Mouse (Mus musculus) left cerebral cortex, postnatal 10 days (tissue): ENCODE measurements around the gene Mustn1. TPM values are rescaled to one million over a fixed set of nuclear protein-coding genes. Genes with fewer than 3 reads are reported as not detected.

Source experiments
- DNase-seq, 2 experiments: peaks; one replicate each; pipeline ENCODE4 v3.0.0; 2021 to 2022; ENCODE audit warnings: low spot score in 2 of 2, mixed read lengths in 1 of 2; ENCODE audit errors: extremely low spot score in 1 of 2
- intact Hi-C: fragments of 180-260 bp; cut with DNase I; formaldehyde crosslinking; loops from one replicate; pipeline ENCODE4 v1.15.1; 2025
- total RNA-seq, 2 experiments: library from RNA; stranded (reverse); gene quantifications; 2 replicates each; pipeline ENCODE4 v1.2.3; 2021

Mustn1 gene
- total RNA-seq, 2 experiments from 2014 or later = 2.2 to 2.8 TPM

- peak in 1 of 2 experiments; percentile 26 for DNase-seq
Measured at GRCm38 (mm10) chr14:30922053-30922670, 43.2 kb downstream of the Mustn1 start.

GRCm38 (mm10) chr14:30923375-30924105, 44.5 kb downstream of the Mustn1 start, which contains the start of gene Itih3:
Gene Itih3, minus strand, starts transcription at chr14:30923760.
- intact Hi-C loops = no loop called here

More at GRCm38 (mm10) chr14:30922053-30922670, 43.2 kb downstream of the Mustn1 start:
- intact Hi-C loops = no loop called here

GRCm38 (mm10) chr14:30925492-30925891, 46.5 kb downstream of the Mustn1 start:
- DNase-seq = no peak
- intact Hi-C loops = no loop called here

More at GRCm38 (mm10) chr14:30923375-30924105, 44.5 kb downstream of the Mustn1 start, which contains the start of gene Itih3:
- DNase-seq = peak; percentile 31 to 36

DNA sequence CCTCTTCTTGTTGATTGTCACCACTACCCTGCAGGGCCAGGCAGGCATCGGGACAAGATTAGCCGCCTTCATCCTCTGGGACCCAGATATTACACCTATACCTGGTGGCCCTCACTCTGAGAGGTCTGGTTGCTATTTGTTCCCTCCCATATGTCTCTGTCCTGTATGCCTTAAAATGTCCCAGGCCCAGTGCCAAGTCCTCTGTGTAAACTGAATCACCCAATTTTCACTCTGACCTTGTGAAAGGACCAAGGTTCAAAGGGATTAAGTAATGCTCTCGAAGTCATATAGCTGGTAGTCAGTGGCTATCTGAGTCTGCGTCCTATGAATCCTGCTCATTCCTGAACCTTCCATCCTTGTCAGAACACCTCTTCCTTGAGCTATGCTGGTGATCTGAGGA, 51.4 kb downstream of the Mustn1 start:
- no peak for DNase-seq
- intact Hi-C loops = no loop called here

Other genes with a start within 250 kb of the Mustn1 start
- gene Rft1, start 224.8 kb upstream of the Mustn1 start, total RNA-seq = 10 to 100 TPM; 11.0 to 12.0 TPM
- 10 to 100 TPM; 26.7 TPM for gene Sfmbt1, start 164.4 kb upstream of the Mustn1 start, total RNA-seq
- gene Tmem110, start 53.6 kb upstream of the Mustn1 start, total RNA-seq = 10 to 100 TPM; 22.6 to 24.3 TPM
- under 1 TPM in 1 of 2 experiments, not detected in 1; 0.32 TPM for gene Itih4, start 7.3 kb downstream of the Mustn1 start, total RNA-seq
- gene Itih3, start 44.6 kb downstream of the Mustn1 start, total RNA-seq = 1 to 10 TPM; 6.3 to 7.6 TPM
- not detected for gene Itih1, start 64.1 kb downstream of the Mustn1 start, total RNA-seq
- gene Nek4, start 72.2 kb downstream of the Mustn1 start, total RNA-seq = 10 to 100 TPM; 12.8 to 14.4 TPM
- gene Glt8d1, start 122.2 kb downstream of the Mustn1 start, total RNA-seq = 10 to 100 TPM; 33.9 to 37.1 TPM
- 100 to 1,000 TPM; 176 to 187 TPM for gene Spcs1, start 122.5 kb downstream of the Mustn1 start, total RNA-seq
- gene Pbrm1, start 139.9 kb downstream of the Mustn1 start, total RNA-seq = 10 to 100 TPM; 66.7 to 72.3 TPM
- gene Gnl3, start 140.0 kb downstream of the Mustn1 start, total RNA-seq = 10 to 100 TPM; 46.0 to 60.3 TPM
- 10 to 100 TPM; 22.9 to 24.9 TPM for gene Smim4, start 249.8 kb downstream of the Mustn1 start, total RNA-seq